Mouse (Mus musculus): Measurements from ENCODE around the gene Elp4.

Elp4 gene

DNA sequence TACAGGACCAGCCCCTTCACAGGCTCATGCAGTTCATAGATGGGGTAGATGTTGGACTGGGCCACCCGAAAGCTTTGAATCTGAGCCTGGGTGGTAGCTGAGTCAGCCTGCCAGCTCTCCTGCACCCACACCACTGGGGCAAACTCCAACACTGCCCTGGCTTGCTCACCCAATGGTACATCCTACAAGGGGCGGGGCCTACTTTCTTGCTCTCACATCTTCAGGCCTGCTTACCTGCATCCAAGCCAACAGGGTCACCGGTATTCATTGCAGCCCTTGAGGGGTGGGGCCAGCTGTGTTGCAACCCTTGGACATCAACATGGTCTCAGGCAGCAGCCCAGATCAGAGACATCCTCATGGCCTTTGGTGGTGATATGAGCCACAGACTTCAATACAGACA lies 6.2 kb upstream of the Elp4 start:
- Histone ChIP-seq H3K4me3 (replicated peaks; ENCODE audit: low read length) (no peak overlapping the region), H3K9me3 (ENCODE audit: low read length) (no peaks in the 10 kb centered on the region), H3K36me3 (ENCODE audit: insufficient read depth, low read length) (peaks cover 11% of the 10 kb centered on the region; the same call in 1 of the 2 replicates), H3K27me3 (ENCODE audit: insufficient read depth, low read length) (no peaks in the 10 kb centered on the region), H3K4me1 (replicated peaks; ENCODE audit: low read depth, low read length) (peaks cover 9% of the 10 kb centered on the region; the same call in 1 of the 2 replicates)
- TF ChIP-seq POU5F1 (IDR thresholded peaks at IDR 0.05; ENCODE audit: borderline replicate concordance, low read length) = no peak
- no peak for TF ChIP-seq CTCF (conservative IDR thresholded peaks at IDR 0.05; ENCODE audit: low read length)
- TF ChIP-seq NANOG (IDR thresholded peaks at IDR 0.05; ENCODE audit: borderline replicate concordance, low read length) = no peak

DNA sequence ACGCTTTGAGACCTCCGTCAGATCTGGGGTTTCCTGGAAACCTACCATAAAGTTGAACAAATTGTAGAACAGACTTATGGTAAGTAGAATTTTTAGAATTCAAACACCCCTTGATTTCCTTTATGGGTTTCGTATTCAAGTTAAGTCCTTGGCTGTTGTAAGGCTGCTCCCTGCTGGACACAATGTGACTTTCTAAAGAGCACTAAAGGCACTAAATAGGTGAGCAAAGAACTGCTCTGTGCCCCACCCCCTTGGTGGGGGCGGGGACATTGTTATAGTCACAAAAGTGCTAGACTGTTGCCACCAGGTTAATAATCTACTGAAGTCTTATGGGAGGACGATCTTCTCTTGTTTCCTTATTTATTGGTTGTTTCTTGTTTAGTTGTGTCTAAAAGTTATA lies 4.0 kb upstream of the Elp4 start:
- Histone ChIP-seq H3K36me3 (ENCODE audit: insufficient read depth, low read length) (peaks cover 11% of the 10 kb centered on the region; the same call in 1 of the 2 replicates), H3K4me3 (replicated peaks; ENCODE audit: low read length) (no peak overlapping the region), H3K4me1 (replicated peaks; ENCODE audit: low read depth, low read length) (peaks cover 18% of the 10 kb centered on the region), H3K9me3 (ENCODE audit: low read length) (no peaks in the 10 kb centered on the region), H3K27me3 (ENCODE audit: insufficient read depth, low read length) (no peaks in the 10 kb centered on the region)
- no peak for TF ChIP-seq POU5F1 (IDR thresholded peaks at IDR 0.05; ENCODE audit: borderline replicate concordance, low read length)
- no peak; the same call in 1 of the 2 replicates for TF ChIP-seq CTCF (conservative IDR thresholded peaks at IDR 0.05; ENCODE audit: low read length)
- no peak for TF ChIP-seq NANOG (IDR thresholded peaks at IDR 0.05; ENCODE audit: borderline replicate concordance, low read length)

DNA sequence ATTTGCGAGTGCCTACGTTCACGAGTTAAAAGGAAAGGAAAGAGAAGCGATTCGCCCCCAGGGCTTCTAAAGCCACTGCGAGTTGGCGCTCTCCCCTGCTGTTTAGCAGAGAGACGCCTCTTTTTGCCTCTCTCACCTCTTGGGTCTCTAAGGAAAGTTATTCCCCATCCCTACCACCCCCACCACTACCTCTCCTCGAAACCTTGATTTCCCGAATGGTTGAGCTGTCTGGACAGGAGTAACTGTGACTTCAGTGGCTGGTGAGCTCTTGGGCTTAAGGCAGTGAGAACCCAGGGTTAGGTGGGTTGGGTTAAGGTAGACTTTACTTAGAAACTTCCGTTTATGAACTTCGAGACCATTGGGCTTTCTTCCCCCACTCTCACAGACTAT lies 388 bp upstream of the Elp4 start:
- peaks cover 12% of the 10 kb centered on the region for H3K4me1 ChIP-seq (replicated peaks; ENCODE audit: low read depth, low read length)
- peaks cover 2% of the 10 kb centered on the region; the same call in 1 of the 2 replicates for H3K36me3 ChIP-seq (ENCODE audit: insufficient read depth, low read length)
- no peaks in the 10 kb centered on the region for H3K27me3 ChIP-seq (ENCODE audit: insufficient read depth, low read length)
- no peaks in the 10 kb centered on the region for H3K9me3 ChIP-seq (ENCODE audit: low read length)
- no peak for TF ChIP-seq NANOG (IDR thresholded peaks at IDR 0.05; ENCODE audit: borderline replicate concordance, low read length)
- peak overlapping the region; percentile 96 for H3K4me3 ChIP-seq (replicated peaks; ENCODE audit: low read length)

DNA sequence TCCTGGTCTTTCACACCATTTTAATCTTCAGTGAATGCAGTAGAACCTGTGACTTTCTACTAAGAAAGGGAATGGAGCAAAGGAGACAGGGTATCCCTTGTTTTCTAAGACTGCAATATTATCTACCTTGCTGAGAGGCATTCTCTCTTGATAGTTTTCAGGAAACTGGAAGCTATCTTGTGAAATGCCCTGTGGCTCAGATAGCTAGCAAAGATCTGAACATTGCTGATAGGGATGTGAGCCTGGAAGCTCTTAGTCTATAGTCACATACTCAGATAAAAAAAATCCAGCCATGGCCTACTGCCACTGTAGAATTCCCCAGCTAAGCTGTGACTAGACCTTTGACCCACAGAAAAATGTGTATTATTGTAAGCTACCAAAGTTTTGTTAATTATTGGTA lies 13.5 kb downstream of the Elp4 start:
- TF ChIP-seq CTCF (conservative IDR thresholded peaks at IDR 0.05; ENCODE audit: low read length) = no peak
- no peak for TF ChIP-seq NANOG (IDR thresholded peaks at IDR 0.05; ENCODE audit: borderline replicate concordance, low read length)
- Histone ChIP-seq H3K36me3 (ENCODE audit: insufficient read depth, low read length) (peaks cover 14% of the 10 kb centered on the region), H3K4me1 (replicated peaks; ENCODE audit: low read depth, low read length) (no peaks in the 10 kb centered on the region), H3K4me3 (replicated peaks; ENCODE audit: low read length) (no peak overlapping the region), H3K9me3 (ENCODE audit: low read length) (peaks cover 19% of the 10 kb centered on the region), H3K27me3 (ENCODE audit: insufficient read depth, low read length) (no peaks in the 10 kb centered on the region)

DNA sequence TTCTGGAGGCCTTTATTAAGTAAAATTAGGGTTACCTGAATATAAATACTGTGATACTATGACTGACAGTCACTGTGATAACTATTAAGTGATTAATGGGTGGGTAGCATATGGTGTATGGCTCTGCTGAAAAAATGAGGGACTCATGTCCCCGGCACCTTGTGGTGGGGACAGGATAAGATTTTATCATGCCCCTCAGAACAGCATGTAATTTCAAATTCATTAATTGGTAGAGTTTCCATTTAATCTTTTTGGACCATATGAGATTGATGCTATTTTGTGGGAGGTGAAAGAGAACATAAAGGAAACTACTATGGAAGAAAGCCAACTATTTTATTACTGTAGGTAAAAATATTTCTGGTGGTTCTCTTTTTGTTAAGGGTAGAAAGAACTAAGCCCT lies 31.0 kb downstream of the Elp4 start:
- Histone ChIP-seq H3K27me3 (ENCODE audit: insufficient read depth, low read length) (no peaks in the 10 kb centered on the region), H3K4me3 (replicated peaks; ENCODE audit: low read length) (no peak overlapping the region), H3K4me1 (replicated peaks; ENCODE audit: low read depth, low read length) (peaks cover 6% of the 10 kb centered on the region; the same call in 1 of the 2 replicates), H3K36me3 (ENCODE audit: insufficient read depth, low read length) (no peaks in the 10 kb centered on the region), H3K9me3 (ENCODE audit: low read length) (no peaks in the 10 kb centered on the region)
- TF ChIP-seq NANOG (IDR thresholded peaks at IDR 0.05; ENCODE audit: borderline replicate concordance, low read length) = no peak
- no peak for TF ChIP-seq CTCF (conservative IDR thresholded peaks at IDR 0.05; ENCODE audit: low read length)
- no peak for TF ChIP-seq POU5F1 (IDR thresholded peaks at IDR 0.05; ENCODE audit: borderline replicate concordance, low read length)

DNA sequence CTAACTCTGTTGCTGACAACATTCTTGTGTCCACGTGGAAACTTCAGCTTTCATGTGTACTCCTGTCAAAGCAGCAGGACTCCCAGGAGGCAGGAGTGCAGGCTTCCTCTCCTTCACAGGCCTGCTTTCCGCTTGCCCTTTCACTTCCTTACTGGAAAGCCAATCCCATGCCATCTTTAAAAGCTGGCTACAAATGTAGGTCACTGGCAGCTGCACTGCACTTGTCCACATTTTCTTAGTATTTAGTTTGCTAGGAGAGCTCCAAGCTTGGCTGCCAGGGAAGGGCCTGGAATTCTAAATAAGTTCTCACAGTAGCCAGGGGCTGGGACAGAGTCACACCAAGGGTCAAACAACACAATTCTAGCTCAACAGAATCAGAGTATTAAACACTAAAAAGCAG lies 49.6 kb downstream of the Elp4 start:
- Histone ChIP-seq H3K36me3 (ENCODE audit: insufficient read depth, low read length) (no peaks in the 10 kb centered on the region), H3K27me3 (ENCODE audit: insufficient read depth, low read length) (no peaks in the 10 kb centered on the region), H3K4me1 (replicated peaks; ENCODE audit: low read depth, low read length) (no peaks in the 10 kb centered on the region), H3K4me3 (replicated peaks; ENCODE audit: low read length) (no peak overlapping the region), H3K9me3 (ENCODE audit: low read length) (no peaks in the 10 kb centered on the region)
- no peak for TF ChIP-seq POU5F1 (IDR thresholded peaks at IDR 0.05; ENCODE audit: borderline replicate concordance, low read length)
- no peak for TF ChIP-seq CTCF (conservative IDR thresholded peaks at IDR 0.05; ENCODE audit: low read length)
- no peak for TF ChIP-seq NANOG (IDR thresholded peaks at IDR 0.05; ENCODE audit: borderline replicate concordance, low read length)

DNA sequence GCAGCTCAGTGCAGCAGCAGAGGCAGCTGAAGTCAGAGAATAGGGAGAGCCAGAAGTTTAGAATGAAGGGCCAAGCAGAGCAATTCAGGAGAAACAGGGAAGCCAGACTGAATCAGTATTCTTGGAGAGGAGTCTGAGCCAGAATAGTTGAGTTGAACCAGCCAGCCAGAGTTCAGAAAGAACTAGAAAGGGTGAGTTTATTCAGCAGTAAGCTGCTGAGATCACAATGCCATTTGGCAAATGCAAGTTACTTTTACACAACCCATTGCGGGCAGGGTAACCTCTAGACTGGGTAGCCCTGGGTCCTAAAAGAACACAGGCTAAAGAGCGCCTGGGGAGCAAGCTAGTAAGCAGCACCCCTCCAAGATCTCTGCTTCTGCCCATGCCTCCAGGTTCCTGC lies 51.4 kb downstream of the Elp4 start:
- H3K27me3 ChIP-seq (ENCODE audit: insufficient read depth, low read length) = no peaks in the 10 kb centered on the region
- no peaks in the 10 kb centered on the region for H3K9me3 ChIP-seq (ENCODE audit: low read length)
- no peaks in the 10 kb centered on the region for H3K36me3 ChIP-seq (ENCODE audit: insufficient read depth, low read length)
- no peaks in the 10 kb centered on the region for H3K4me1 ChIP-seq (replicated peaks; ENCODE audit: low read depth, low read length)
- TF ChIP-seq CTCF (conservative IDR thresholded peaks at IDR 0.05; ENCODE audit: low read length) (no peak), NANOG (IDR thresholded peaks at IDR 0.05; ENCODE audit: borderline replicate concordance, low read length) (no peak), POU5F1 (IDR thresholded peaks at IDR 0.05; ENCODE audit: borderline replicate concordance, low read length) (no peak)
- no peak overlapping the region for H3K4me3 ChIP-seq (replicated peaks; ENCODE audit: low read length)

DNA sequence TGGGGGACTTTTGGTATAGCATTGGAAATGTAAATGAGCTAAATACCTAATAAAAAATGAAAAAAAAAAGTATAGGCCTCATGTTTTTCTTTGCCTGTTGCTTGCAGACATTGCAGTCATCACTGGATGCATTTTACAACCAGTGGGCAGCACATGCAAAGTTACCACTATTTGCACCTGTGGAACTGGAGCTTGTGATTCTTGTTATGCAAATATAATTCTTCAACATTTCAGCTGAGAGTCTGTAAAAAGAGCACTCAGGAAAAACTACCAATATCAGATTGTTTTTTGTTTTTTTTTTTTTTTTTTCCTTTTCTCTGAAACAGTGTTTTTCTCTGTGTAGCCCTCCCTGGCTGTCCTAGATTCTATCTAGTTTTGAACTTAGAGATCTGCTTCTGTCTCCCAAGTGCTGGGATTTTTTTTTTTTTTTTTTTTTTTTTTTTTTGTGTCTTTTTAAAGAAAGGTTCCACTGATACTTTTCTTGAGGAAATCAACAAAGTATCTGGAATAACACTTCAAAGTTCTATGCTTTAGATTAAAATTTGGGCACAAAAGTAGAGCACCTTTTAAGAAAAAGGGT lies 52.6 kb downstream of the Elp4 start:
- Histone ChIP-seq H3K9me3 (ENCODE audit: low read length) (no peaks in the 10 kb centered on the region), H3K4me1 (replicated peaks; ENCODE audit: low read depth, low read length) (no peaks in the 10 kb centered on the region), H3K36me3 (ENCODE audit: insufficient read depth, low read length) (no peaks in the 10 kb centered on the region), H3K27me3 (ENCODE audit: insufficient read depth, low read length) (no peaks in the 10 kb centered on the region), H3K4me3 (replicated peaks; ENCODE audit: low read length) (no peak overlapping the region)
- TF ChIP-seq CTCF (conservative IDR thresholded peaks at IDR 0.05; ENCODE audit: low read length) = no peak
- TF ChIP-seq POU5F1 (IDR thresholded peaks at IDR 0.05; ENCODE audit: borderline replicate concordance, low read length) = no peak
- TF ChIP-seq NANOG (IDR thresholded peaks at IDR 0.05; ENCODE audit: borderline replicate concordance, low read length) = no peak

DNA sequence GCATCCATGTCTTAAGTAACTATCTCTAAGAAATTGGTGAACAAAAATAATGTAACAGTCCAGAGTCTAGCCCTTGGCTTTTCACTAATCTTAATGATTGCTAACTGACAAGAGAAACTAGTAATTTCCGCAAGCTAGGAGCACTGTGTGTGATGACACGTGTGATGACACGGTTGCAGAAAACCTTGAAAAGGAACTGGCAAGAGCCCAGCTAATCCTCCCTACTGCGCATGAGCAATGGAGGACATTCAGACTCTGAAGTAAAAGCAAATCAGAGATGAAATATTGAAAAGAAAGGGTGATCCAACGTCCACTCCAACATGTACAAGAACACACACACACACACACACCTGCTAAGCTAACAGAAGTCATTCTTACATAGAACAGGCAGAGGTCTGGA lies 61.2 kb downstream of the Elp4 start:
- Histone ChIP-seq H3K27me3 (ENCODE audit: insufficient read depth, low read length) (no peaks in the 10 kb centered on the region), H3K9me3 (ENCODE audit: low read length) (peaks cover 4% of the 10 kb centered on the region; the same call in 1 of the 2 replicates), H3K36me3 (ENCODE audit: insufficient read depth, low read length) (no peaks in the 10 kb centered on the region), H3K4me1 (replicated peaks; ENCODE audit: low read depth, low read length) (no peaks in the 10 kb centered on the region), H3K4me3 (replicated peaks; ENCODE audit: low read length) (no peak overlapping the region)
- TF ChIP-seq POU5F1 (IDR thresholded peaks at IDR 0.05; ENCODE audit: borderline replicate concordance, low read length) = no peak
- no peak for TF ChIP-seq NANOG (IDR thresholded peaks at IDR 0.05; ENCODE audit: borderline replicate concordance, low read length)
- TF ChIP-seq CTCF (conservative IDR thresholded peaks at IDR 0.05; ENCODE audit: low read length) = no peak

Data from E14TG2a.4 (cell line).